30 mouse cellular contexts compared by ENCODE assay signal in genomic region chr5:51546817-51547216, GRCm38 (mm10). TPM values are rescaled to one million over a fixed set of nuclear protein-coding genes. Genes with fewer than 3 reads are reported as not detected.
DNase-seq lines count a peak whose midpoint lies in the region; ATAC-seq and TF ChIP-seq lines count a peak whose summit lies in the region.
"Had no signal": no experiment of that assay in that cellular context is flagged by ENCODE, and none has a peak within 500 bp of the region (broad histone marks: within the 10 kb centered on the region; RNA-seq: fewer than 3 reads in every experiment).

No protein-coding gene starts in this region.

- peaks cover 43% of the 10 kb centered on the region for H3K4me1 ChIP-seq in heart, embryonic 10.5 days
- peaks cover 45% of the 10 kb centered on the region for H3K4me1 ChIP-seq in heart, embryonic 15.5 days (replicated peaks)
- H3K4me1 ChIP-seq in midbrain, embryonic 11.5 days (ENCODE audit: control insufficient read depth, insufficient read depth, low read length), result no peaks in the 10 kb centered on the region
- H3K4me1 ChIP-seq in midbrain, postnatal 0 days (ENCODE audit: insufficient read depth, low read length), result no peaks in the 10 kb centered on the region
- H3K4me1 ChIP-seq: neural tube, embryonic 12.5 days had no signal

- H3K9me3 ChIP-seq in heart, embryonic 10.5 days, result no peaks in the 10 kb centered on the region
- H3K9me3 ChIP-seq in heart, embryonic 15.5 days (replicated peaks), result no peaks in the 10 kb centered on the region
- no peaks in the 10 kb centered on the region for H3K9me3 ChIP-seq in midbrain, embryonic 11.5 days (ENCODE audit: control insufficient read depth, low read length)
- H3K9me3 ChIP-seq in midbrain, postnatal 0 days (ENCODE audit: low read length), result no peaks in the 10 kb centered on the region
- H3K9me3 ChIP-seq: hindbrain, embryonic 13.5 days; limb, embryonic 10.5 days; limb, embryonic 15.5 days; midbrain, embryonic 10.5 days; neural tube, embryonic 12.5 days had no signal

- ATAC-seq in heart, embryonic 15.5 days (replicated peaks; ENCODE audit: insufficient number of reproducible peaks, insufficient read depth, low FRiP score, low read depth), result no peak
- no peak for ATAC-seq in midbrain, embryonic 11.5 days (ENCODE audit: low FRiP score)
- no peak for ATAC-seq in midbrain, postnatal 0 days (ENCODE audit: low FRiP score)
- ATAC-seq: activated CD4-positive, CD25-positive, alpha-beta regulatory T cell, adult 4 months; intestine, postnatal 0 days; midbrain, embryonic 16.5 days had no signal

- peak overlapping the region; percentile 37 for H3K4me2 ChIP-seq in heart, embryonic 15.5 days
- H3K4me2 ChIP-seq in midbrain, embryonic 11.5 days, result no peak overlapping the region
- H3K4me2 ChIP-seq in midbrain, postnatal 0 days (ENCODE audit: low read depth, low read length, poor library complexity, severe bottlenecking), result no peak overlapping the region
- H3K4me2 ChIP-seq: hindbrain, embryonic 13.5 days; limb, embryonic 15.5 days; lung, embryonic 14.5 days; neural tube, embryonic 12.5 days had no signal

- H3K4me3 ChIP-seq in heart, embryonic 10.5 days, result no peak overlapping the region
- H3K4me3 ChIP-seq in heart, embryonic 15.5 days, result peak overlapping the region; percentile 10; the same call in 1 of the 2 replicates
- no peak overlapping the region for H3K4me3 ChIP-seq in midbrain, embryonic 11.5 days (ENCODE audit: low read depth, low read length)
- H3K4me3 ChIP-seq in midbrain, postnatal 0 days (ENCODE audit: low read depth, low read length), result no peak overlapping the region
- H3K4me3 ChIP-seq: erythroblast, embryonic 14.5 days; hindbrain, embryonic 13.5 days; limb, embryonic 10.5 days; limb, embryonic 15.5 days; midbrain, embryonic 10.5 days; myocyte; neural tube, embryonic 12.5 days had no signal

- no peaks in the 10 kb centered on the region for H3K36me3 ChIP-seq in heart, embryonic 10.5 days
- no peaks in the 10 kb centered on the region for H3K36me3 ChIP-seq in heart, embryonic 15.5 days
- no peaks in the 10 kb centered on the region for H3K36me3 ChIP-seq in midbrain, embryonic 11.5 days (ENCODE audit: control insufficient read depth, insufficient read depth, low read length)
- H3K36me3 ChIP-seq in midbrain, postnatal 0 days (ENCODE audit: insufficient read depth, low read length), result no peaks in the 10 kb centered on the region
- H3K36me3 ChIP-seq: hindbrain, embryonic 13.5 days; limb, embryonic 10.5 days; limb, embryonic 15.5 days; midbrain, embryonic 10.5 days; neural tube, embryonic 12.5 days had no signal

- 42% methylated on average over 3 of the region's 3 CpGs for WGBS in heart, embryonic 10.5 days
- WGBS in heart, embryonic 15.5 days, result 45% methylated on average over 3 of the region's 3 CpGs
- WGBS in midbrain, embryonic 11.5 days, result 89% methylated on average over 3 of the region's 3 CpGs
- 85% methylated on average over 3 of the region's 3 CpGs for WGBS in midbrain, postnatal 0 days

- DNase-seq in heart, embryonic 10.5 days (ENCODE audit: low spot score), result peak; percentile 75
- DNase-seq in heart, adult 18-20 months, result no peak
- DNase-seq in heart, postnatal 4 days, result no peak
- peak; percentile 49 for DNase-seq in midbrain, embryonic 11.5 days (ENCODE audit: low spot score, missing footprints)
- DNase-seq in midbrain, postnatal 0 days (ENCODE audit: low spot score), result no peak
- no peak for DNase-seq in retina, embryonic 14.5 days (ENCODE audit: low spot score)
- DNase-seq: adrenal gland, adult 2 months; adrenal gland, postnatal 36 days; B cell, adult 2 months; cerebellum, adult 2 months; cerebellum, postnatal 14 days; layer of hippocampus, adult 9-11 months; lung, embryonic 14.5 days; right cerebral cortex, postnatal 4 days; thymus, adult 18-20 months; thymus, postnatal 25 days had no signal

- peak overlapping the region; percentile 65; the same call in 1 of the 2 replicates for H3K27ac ChIP-seq in heart, embryonic 10.5 days
- peak overlapping the region; percentile 73 for H3K27ac ChIP-seq in heart, embryonic 15.5 days
- no peak overlapping the region for H3K27ac ChIP-seq in midbrain, embryonic 11.5 days (ENCODE audit: low read depth, low read length)
- no peak overlapping the region for H3K27ac ChIP-seq in midbrain, postnatal 0 days (ENCODE audit: low read depth, low read length)
- H3K27ac ChIP-seq: hindbrain, embryonic 13.5 days; kidney, postnatal 0 days; limb, embryonic 10.5 days; limb, embryonic 15.5 days; liver, embryonic 14.5 days; midbrain, embryonic 10.5 days; neural tube, embryonic 12.5 days; stomach, postnatal 0 days had no signal

- TF ChIP-seq CTCF in midbrain, postnatal 0 days (IDR thresholded peaks at IDR 0.05), result no peak

- no peaks in the 10 kb centered on the region for H3K27me3 ChIP-seq in heart, embryonic 10.5 days (ENCODE audit: insufficient read depth, poor library complexity, severe bottlenecking)
- H3K27me3 ChIP-seq in heart, embryonic 15.5 days, result no peaks in the 10 kb centered on the region
- H3K27me3 ChIP-seq in midbrain, embryonic 11.5 days (ENCODE audit: control insufficient read depth, insufficient read depth, low read length), result no peaks in the 10 kb centered on the region
- no peaks in the 10 kb centered on the region for H3K27me3 ChIP-seq in midbrain, postnatal 0 days (ENCODE audit: insufficient read depth, low read length)
- H3K27me3 ChIP-seq: neural tube, embryonic 12.5 days had no signal

- no peak overlapping the region for H3K9ac ChIP-seq in heart, embryonic 15.5 days
- H3K9ac ChIP-seq in midbrain, embryonic 11.5 days (ENCODE audit: low read length), result no peak overlapping the region
- no peak overlapping the region for H3K9ac ChIP-seq in midbrain, postnatal 0 days (replicated peaks; ENCODE audit: low read length, poor library complexity, severe bottlenecking)
- H3K9ac ChIP-seq: hindbrain, embryonic 13.5 days; limb, embryonic 15.5 days; liver, embryonic 14.5 days; lung, embryonic 14.5 days; neural tube, embryonic 12.5 days had no signal

RNA-seq across cellular contexts. Expression of gene Ppargc1a, which starts 20.7 kb away (rescaled TPM):
- 21.2 and 39.8 TPM in 2 replicates for polyA plus RNA-seq in heart, embryonic 10.5 days (2016; fragmentation: Nextera tagmentation; extraction: Ambion mirVana)
- total RNA-seq in heart, adult 18-20 months (2021), result 100 to 1,000 TPM in 1 of 2 experiments, 10 to 100 TPM in 1; 99.6 to 126 TPM
- 57.1 and 66.0 TPM in 2 replicates for polyA plus RNA-seq in heart, embryonic 15.5 days (2015; fragmentation: Nextera tagmentation; extraction: Ambion mirVana)
- total RNA-seq in heart, postnatal 4 days (2021), result 100 to 1,000 TPM; 132 to 141 TPM
- 2.6 and 3.3 TPM in 2 replicates for polyA plus RNA-seq in midbrain, embryonic 11.5 days (2014; fragmentation: Nextera tagmentation; extraction: Ambion mirVana)
- total RNA-seq in midbrain, postnatal 0 days (2014; rRNA removed), result 15.7 and 16.2 TPM in 2 replicates
- 17.9 and 19.8 TPM in 2 replicates for polyA plus RNA-seq in midbrain, postnatal 0 days (2015; fragmentation: Nextera tagmentation; extraction: Ambion mirVana)
- polyA plus RNA-seq: activated CD4-positive, CD25-positive, alpha-beta regulatory T cell, adult 4 months; erythroblast, embryonic 14.5 days had no signal

Comparison
In these comparisons a context has a peak if more than half of its experiments do, and no peak if none do; other contexts are left out.
1. DNase-seq: peak in heart, embryonic 10.5 days (single experiment) and midbrain, embryonic 11.5 days (single experiment); none in heart, adult 18-20 months (0 of 2), heart, postnatal 4 days (single experiment), midbrain, postnatal 0 days (single experiment) and retina, embryonic 14.5 days (single experiment).
2. H3K27ac ChIP-seq: peak in heart, embryonic 10.5 days (single experiment) and heart, embryonic 15.5 days (single experiment); none in midbrain, embryonic 11.5 days (single experiment) and midbrain, postnatal 0 days (single experiment).